Mouse (Mus musculus) cortical plate, adult 2 months (tissue): Measurements from ENCODE around the gene Gm12166.
"Not testable (repeated sequence)": the region's sequence is repeated elsewhere in the genome, so short reads cannot be mapped to it uniquely, and the experiment has no call there.

Source experiments
- CTCF ChIP-seq: fragments of 200-500 bp; IDR thresholded peaks from 2 replicates; pipeline ENCODE4 v1.5.1; 2011; ENCODE audit warnings: mild to moderate bottlenecking, control low read depth, low read length; ENCODE audit not compliant: insufficient read depth; ENCODE audit errors: extremely low read depth
- POLR2A ChIP-seq: fragments of 200-500 bp; IDR thresholded peaks from 2 replicates; pipeline ENCODE4 v1.6.1; 2011; ENCODE audit warnings: mild to moderate bottlenecking, low read length, control low read depth; ENCODE audit not compliant: insufficient read depth; ENCODE audit errors: extremely low read depth

DNA sequence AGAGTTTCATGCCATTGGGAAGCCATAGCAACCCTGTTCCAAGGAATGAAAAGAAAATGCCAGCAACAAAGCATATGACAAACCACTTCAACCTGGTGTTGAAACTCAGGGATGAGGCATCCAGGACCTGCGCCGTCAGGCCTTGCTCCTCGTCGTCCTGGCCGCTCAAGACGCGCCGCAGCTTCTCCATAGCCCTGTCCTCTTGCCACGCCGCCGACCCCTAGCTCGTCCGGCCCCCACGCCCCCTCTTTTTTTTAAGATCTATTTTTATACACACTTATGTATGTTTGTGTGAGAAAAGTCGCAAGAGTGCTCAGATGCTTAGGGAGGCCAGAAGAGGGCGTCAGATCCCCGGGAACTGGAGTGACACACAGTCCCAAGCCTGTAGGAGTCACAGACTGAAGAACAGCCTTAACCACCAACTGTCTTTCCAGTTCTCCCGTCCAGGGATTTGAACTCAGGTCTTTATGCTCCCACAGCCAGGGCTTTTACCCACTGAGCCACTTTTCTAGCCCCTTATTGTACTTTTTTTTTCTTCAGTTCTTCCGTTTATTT is at the start of gene Gm12166:
- TF ChIP-seq POLR2A: not testable (repeated sequence)
- peak; percentile 61 for TF ChIP-seq CTCF
